Mouse (Mus musculus) ES-Bruce4 (cell line): ENCODE results near the gene Gpnmb.

Source experiments
- CTCF ChIP-seq: IDR thresholded peaks from one replicate; pipeline ENCODE4 v1.8.1; 2011; ENCODE audit warnings: low read depth, low read length
- EP300 ChIP-seq: IDR thresholded peaks from 2 replicates; pipeline ENCODE4 v1.6.1; 2011; ENCODE audit warnings: low read depth, low read length; ENCODE audit not compliant: insufficient read depth
- POLR2A ChIP-seq: IDR thresholded peaks from one replicate; pipeline ENCODE4 v1.8.1; 2011; ENCODE audit warnings: low read length; ENCODE audit not compliant: insufficient read depth

- no peak for TF ChIP-seq EP300
- no peak for TF ChIP-seq POLR2A
- TF ChIP-seq CTCF: no peak
Measured at GRCm38 (mm10) chr6:49037268-49037662, 919 bp downstream of the Gpnmb start.
